Mouse (Mus musculus) hematopoietic stem cell, adult 5-6 weeks (primary cell): ENCODE data around the gene Snip1. TPM values are rescaled to one million over a fixed set of nuclear protein-coding genes. Genes with fewer than 3 reads are reported as not detected.

Experiments used
- total RNA-seq: library from RNA; stranded (forward); fragments of 172-1452, 232-1000 nt; gene quantifications from 2 replicates; pipeline ENCODE4 v1.2.3, GENCODE M21; 2017

Snip1 gene
- total RNA-seq, 1 experiment from 2014 or later: 26.7 TPM

Other genes with a start within 250 kb of the Snip1 start
- 37.7 and 54.7 TPM in 2 replicates for gene Yrdc, start 216.0 kb upstream of the Snip1 start, total RNA-seq
- gene 1110065P20Rik, start 215.5 kb upstream of the Snip1 start, total RNA-seq: 6.4 and 7.6 TPM in 2 replicates
- not detected in 2 replicates for gene Maneal, start 204.5 kb upstream of the Snip1 start, total RNA-seq
- gene Epha10, start 185.8 kb upstream of the Snip1 start, total RNA-seq: not detected in 2 replicates
- 14.3 and 15.4 TPM in 2 replicates for gene 9930104L06Rik, start 129.6 kb upstream of the Snip1 start, total RNA-seq
- gene Cdca8, start 127.4 kb upstream of the Snip1 start, total RNA-seq: 69.7 and 89.3 TPM in 2 replicates
- 2.3 TPM in 1 of 2 replicates, not detected in the other for gene Rspo1, start 80.2 kb upstream of the Snip1 start, total RNA-seq
- 161 and 225 TPM in 2 replicates for gene Gnl2, start 50.1 kb upstream of the Snip1 start, total RNA-seq
- gene Dnali1, start 969 bp upstream of the Snip1 start, total RNA-seq: not detected in 2 replicates
- gene Meaf6, start 18.5 kb downstream of the Snip1 start, total RNA-seq: 44.0 and 68.0 TPM in 2 replicates
- gene Zc3h12a, start 61.2 kb downstream of the Snip1 start, total RNA-seq: 7.0 and 11.4 TPM in 2 replicates